7 mouse cellular contexts compared by ENCODE assay signal in genomic region chr1:58587491-58587890, GRCm38 (mm10). TPM values are rescaled to one million over a fixed set of nuclear protein-coding genes. Genes with fewer than 3 reads are reported as not detected.
DNase-seq lines count a peak whose midpoint lies in the region; ATAC-seq and TF ChIP-seq lines count a peak whose summit lies in the region.

No protein-coding gene starts in this region.

- H3K36me3 ChIP-seq in liver, adult 2 months (ENCODE audit: control insufficient read depth, insufficient read depth, low read length), result peaks cover 6% of the 10 kb centered on the region; the same call in 1 of the 2 replicates
- no peaks in the 10 kb centered on the region for H3K36me3 ChIP-seq in forebrain, embryonic 11.5 days (ENCODE audit: control insufficient read depth, insufficient read depth, low read length)
- H3K36me3 ChIP-seq in neural tube, embryonic 14.5 days (ENCODE audit: control insufficient read depth, insufficient read depth, low read length), result peaks cover 3% of the 10 kb centered on the region; the same call in 1 of the 2 replicates

- TF ChIP-seq POLR2A in liver, adult 2 months (IDR thresholded peaks at IDR 0.05; ENCODE audit: extremely low read depth, insufficient read depth, low read length), result no peak

- H3K9ac ChIP-seq in liver, adult 2 months (ENCODE audit: low read depth, low read length), result peak overlapping the region; percentile 46; the same call in 1 of the 2 replicates
- no peak overlapping the region for H3K9ac ChIP-seq in forebrain, embryonic 11.5 days (ENCODE audit: low read length)
- no peak overlapping the region for H3K9ac ChIP-seq in neural tube, embryonic 14.5 days (replicated peaks; ENCODE audit: low read depth, low read length)

- H3K4me1 ChIP-seq in liver, adult 2 months (ENCODE audit: control insufficient read depth, insufficient read depth, low read length), result peaks cover 3% of the 10 kb centered on the region
- H3K4me1 ChIP-seq in forebrain, embryonic 11.5 days (replicated peaks; ENCODE audit: control insufficient read depth, insufficient read depth, low read length), result peaks cover 4% of the 10 kb centered on the region; the same call in 1 of the 2 replicates
- H3K4me1 ChIP-seq in neural tube, embryonic 14.5 days (ENCODE audit: control insufficient read depth, insufficient read depth, low read length), result peaks cover 12% of the 10 kb centered on the region

- H3K9me3 ChIP-seq in forebrain, embryonic 11.5 days (ENCODE audit: control insufficient read depth, low read length), result no peaks in the 10 kb centered on the region
- H3K9me3 ChIP-seq in neural tube, embryonic 14.5 days (ENCODE audit: control insufficient read depth, low read length), result no peaks in the 10 kb centered on the region

- H3K79me2 ChIP-seq in liver, adult 2 months (ENCODE audit: control insufficient read depth, insufficient read depth, low read length), result peaks cover 14% of the 10 kb centered on the region; the same call in 1 of the 2 replicates

- peak overlapping the region; percentile 61; the same call in 1 of the 2 replicates for H3K4me2 ChIP-seq in forebrain, embryonic 11.5 days (ENCODE audit: low read depth, low read length, severe bottlenecking)
- peak overlapping the region; percentile 69; the same call in 1 of the 2 replicates for H3K4me2 ChIP-seq in neural tube, embryonic 14.5 days (ENCODE audit: low read depth, low read length)

- WGBS in liver, adult 2 months, result 19% methylated on average over 1 of the region's 1 CpGs
- WGBS in forebrain, embryonic 11.5 days, result 79% methylated on average over 1 of the region's 1 CpGs
- 85% methylated on average over 1 of the region's 1 CpGs for WGBS in neural tube, embryonic 14.5 days

- no peak for ATAC-seq in forebrain, embryonic 11.5 days (replicated peaks; ENCODE audit: low FRiP score)
- ATAC-seq in neural tube, embryonic 14.5 days (ENCODE audit: low read depth), result no peak

- no peak for TF ChIP-seq CTCF in liver, adult 2 months (IDR thresholded peaks at IDR 0.05; ENCODE audit: low read depth, low read length)

- DNase-seq in liver, adult 2 months (ENCODE audit: extremely low read depth, low read depth, low spot score), result peak; percentile 64
- DNase-seq in liver, result no peak
- no peak for DNase-seq in forebrain, embryonic 11.5 days (ENCODE audit: low spot score)
- peak; percentile 2 for DNase-seq in kidney, postnatal 14 days
- DNase-seq in urinary bladder, adult 18-20 months (ENCODE audit: low spot score in 2 of 2), result no peak
- no peak for DNase-seq in left cerebral cortex, postnatal 10 days (ENCODE audit: extremely low spot score in 1 of 2, low spot score in 2 of 2)

- H3K27me3 ChIP-seq in liver, adult 2 months (ENCODE audit: control insufficient read depth, insufficient read depth, low read length), result no peaks in the 10 kb centered on the region
- no peaks in the 10 kb centered on the region for H3K27me3 ChIP-seq in forebrain, embryonic 11.5 days (ENCODE audit: control insufficient read depth, insufficient read depth, low read length)
- H3K27me3 ChIP-seq in neural tube, embryonic 14.5 days (ENCODE audit: control insufficient read depth, insufficient read depth, low read length), result no peaks in the 10 kb centered on the region

- no peak overlapping the region for H3K4me3 ChIP-seq in liver, adult 2 months (ENCODE audit: insufficient read depth, low read depth, low read length)
- no peak overlapping the region for H3K4me3 ChIP-seq in forebrain, embryonic 11.5 days (ENCODE audit: low read depth, low read length)
- H3K4me3 ChIP-seq in neural tube, embryonic 14.5 days (ENCODE audit: low read depth, low read length), result no peak overlapping the region

- intact Hi-C loops in left cerebral cortex, postnatal 10 days (cut with DNase I), result no loop called here

- no peak overlapping the region for H3K27ac ChIP-seq in liver, adult 2 months (replicated peaks; ENCODE audit: insufficient read depth, low read depth, low read length)
- no peak overlapping the region for H3K27ac ChIP-seq in forebrain, embryonic 11.5 days (ENCODE audit: low read depth, low read length)
- no peak overlapping the region for H3K27ac ChIP-seq in neural tube, embryonic 14.5 days (ENCODE audit: low read depth, low read length)

RNA-seq across cellular contexts. Expression of gene Ndufb3, which starts 1.3 kb away (rescaled TPM):
- total RNA-seq in liver, adult 2 months (2014; rRNA removed), result 116 and 196 TPM in 2 replicates
- 48.0 and 52.4 TPM in 2 replicates for polyA plus RNA-seq in liver, adult 2 months (2012; rRNA removed)
- 142 and 146 TPM in 2 replicates for polyA plus RNA-seq in forebrain, embryonic 11.5 days (2014; fragmentation: Nextera tagmentation; extraction: Ambion mirVana)
- 190 and 213 TPM in 2 replicates for polyA plus RNA-seq in neural tube, embryonic 14.5 days (2014; fragmentation: Nextera tagmentation; extraction: Ambion mirVana)
- total RNA-seq in left cerebral cortex, postnatal 10 days (2021), result 10 to 100 TPM; 91.0 to 99.5 TPM

RNA-seq across cellular contexts. Expression of gene Fam126b, which starts 1.4 kb away (rescaled TPM):
- 22.6 and 33.0 TPM in 2 replicates for total RNA-seq in liver, adult 2 months (2014; rRNA removed)
- 1.8 and 2.3 TPM in 2 replicates for polyA plus RNA-seq in liver, adult 2 months (2012; rRNA removed)
- 8.0 and 8.5 TPM in 2 replicates for polyA plus RNA-seq in forebrain, embryonic 11.5 days (2014; fragmentation: Nextera tagmentation; extraction: Ambion mirVana)
- 16.2 and 18.6 TPM in 2 replicates for polyA plus RNA-seq in neural tube, embryonic 14.5 days (2014; fragmentation: Nextera tagmentation; extraction: Ambion mirVana)
- 10 to 100 TPM; 68.6 to 70.4 TPM for total RNA-seq in left cerebral cortex, postnatal 10 days (2021)

Comparison
In these comparisons a context has a peak if more than half of its experiments do, and no peak if none do; other contexts are left out.
1. DNase-seq: peak in liver, adult 2 months (single experiment) and kidney, postnatal 14 days (single experiment); none in liver (single experiment), forebrain, embryonic 11.5 days (single experiment), urinary bladder, adult 18-20 months (0 of 2) and left cerebral cortex, postnatal 10 days (0 of 2).